In genomic region chr10:69218458-69219288, GRCm38 (mm10) we compare ENCODE assay signal across 10 mouse cellular contexts. TPM values are rescaled to one million over a fixed set of nuclear protein-coding genes. Genes with fewer than 3 reads are reported as not detected.
DNase-seq lines count a peak whose midpoint lies in the region; ATAC-seq lines count a peak whose summit lies in the region.
"Had no signal": no experiment of that assay in that cellular context is flagged by ENCODE, and none has a peak within 500 bp of the region (broad histone marks: within the 10 kb centered on the region; RNA-seq: fewer than 3 reads in every experiment).

No protein-coding gene starts in this region.

- intact Hi-C loops in heart, postnatal 36 days (cut with DNase I) = no loop called here
- intact Hi-C loops in left cerebral cortex, postnatal 36 days (cut with DNase I) = no loop called here

- no peak overlapping the region for H3K4me3 ChIP-seq in liver, embryonic 16.5 days (ENCODE audit: low read depth, low read length)
- H3K4me3 ChIP-seq: lung, embryonic 15.5 days had no signal

- H3K9ac ChIP-seq in liver, embryonic 16.5 days (ENCODE audit: low read depth, low read length) = no peak overlapping the region
- H3K9ac ChIP-seq: lung, embryonic 15.5 days had no signal

- no peaks in the 10 kb centered on the region for H3K27me3 ChIP-seq in liver, embryonic 16.5 days (ENCODE audit: control insufficient read depth, insufficient read depth, low read depth, low read length)
- H3K27me3 ChIP-seq: lung, embryonic 15.5 days had no signal

- peak; percentile 88 for ATAC-seq in liver, embryonic 16.5 days (ENCODE audit: low read depth)
- ATAC-seq in monocyte, adult 5-6 weeks (replicated peaks; ENCODE audit: insufficient number of reproducible peaks, low FRiP score, low TSS enrichment, poor library complexity, severe bottlenecking) = no peak
- ATAC-seq in activated CD4-positive, CD25-positive, alpha-beta regulatory T cell, adult 4 months = no peak

- no peak overlapping the region for H3K4me2 ChIP-seq in liver, embryonic 16.5 days (ENCODE audit: low read depth, low read length)
- H3K4me2 ChIP-seq: lung, embryonic 15.5 days had no signal

- peaks cover 26% of the 10 kb centered on the region for H3K4me1 ChIP-seq in liver, embryonic 16.5 days (ENCODE audit: control insufficient read depth, low read depth, low read length)

- 39% methylated on average over 14 of the region's 14 CpGs for WGBS in liver, embryonic 16.5 days (ENCODE audit: insufficient replicate concordance)

- DNase-seq in urinary bladder, postnatal 14 days (ENCODE audit: low spot score) = peak; percentile 47
- DNase-seq in urinary bladder, postnatal 4 days (ENCODE audit: low spot score in 2 of 2) = no peak
- DNase-seq in heart, postnatal 36 days = peak; percentile 69 to 75
- no peak for DNase-seq in right cerebral cortex, postnatal 14 days
- no peak for DNase-seq in left cerebral cortex, postnatal 36 days (ENCODE audit: low spot score in 2 of 2)

- H3K36me3 ChIP-seq in liver, embryonic 16.5 days (ENCODE audit: control insufficient read depth, insufficient read depth) = no peaks in the 10 kb centered on the region

- H3K27ac ChIP-seq in liver, embryonic 16.5 days (ENCODE audit: low read length) = peak overlapping the region; percentile 65
- H3K27ac ChIP-seq: lung, embryonic 15.5 days had no signal

- H3K9me3 ChIP-seq in liver, embryonic 16.5 days (replicated peaks; ENCODE audit: control insufficient read depth, low read length) = no peaks in the 10 kb centered on the region
- H3K9me3 ChIP-seq: lung, embryonic 15.5 days had no signal

RNA-seq across cellular contexts. Expression of gene A930033H14Rik, which starts 5.8 kb away (rescaled TPM):
- total RNA-seq in heart, postnatal 36 days (2021) = 1 to 10 TPM; 1.1 to 3.2 TPM
- polyA plus RNA-seq in liver, embryonic 16.5 days (2015; fragmentation: Nextera tagmentation; extraction: Ambion mirVana) = 0.44 and 0.47 TPM in 2 replicates
- total RNA-seq in left cerebral cortex, postnatal 36 days (2021) = 1 to 10 TPM; 3.0 to 4.2 TPM
- total RNA-seq in monocyte, adult 5-6 weeks (2017) = not detected in 3 replicates
- polyA plus RNA-seq in activated CD4-positive, CD25-positive, alpha-beta regulatory T cell, adult 4 months (2017; shearing (Covaris generic)) = not detected
- total RNA-seq: neutrophil, adult 5-6 weeks had no signal

Comparison
In these comparisons a context has a peak if more than half of its experiments do, and no peak if none do; other contexts are left out.
1. DNase-seq: peak in urinary bladder, postnatal 14 days (single experiment) and heart, postnatal 36 days (2 of 2); none in urinary bladder, postnatal 4 days (0 of 2), right cerebral cortex, postnatal 14 days (single experiment) and left cerebral cortex, postnatal 36 days (0 of 2).